Mouse (Mus musculus): ENCODE data around the gene Nsun7. TPM values are rescaled to one million over a fixed set of nuclear protein-coding genes. Genes with fewer than 3 reads are reported as not detected.

Nsun7 gene
- total RNA-seq, 2 experiments from 2014 or later: 0.07 to 0.17 TPM

GRCm38 (mm10) chr5:66271141-66271540, 11.4 kb downstream of the Nsun7 start:
- intact Hi-C loops (cut with DNase I): no loop called here
- DNase-seq: no peak

- DNase-seq: no peak
- intact Hi-C loops (cut with DNase I): no loop called here
Measured at GRCm38 (mm10) chr5:66274417-66274816, 14.7 kb downstream of the Nsun7 start.

- DNase-seq: no peak
- intact Hi-C loops (cut with DNase I): loop anchor here (1.0 kb wide), 1 partner anchor 90 kb away; no protein-coding TSS in a partner anchor
Measured at GRCm38 (mm10) chr5:66279650-66280049, 20.0 kb downstream of the Nsun7 start.

GRCm38 (mm10) chr5:66280742-66281141, 21.0 kb downstream of the Nsun7 start:
- intact Hi-C loops (cut with DNase I): loop anchor here (1.0 kb wide), 1 partner anchor 89 kb away; no protein-coding TSS in a partner anchor
- DNase-seq: no peak

- no peak for DNase-seq
- intact Hi-C loops (cut with DNase I): no loop called here
Measured at GRCm38 (mm10) chr5:66294106-66294625, 34.5 kb downstream of the Nsun7 start.

- intact Hi-C loops (cut with DNase I): no loop called here
- DNase-seq: no peak
Measured at GRCm38 (mm10) chr5:66294952-66295351, 35.3 kb downstream of the Nsun7 start.

- intact Hi-C loops (cut with DNase I): no loop called here
- DNase-seq: no peak
Measured at GRCm38 (mm10) chr5:66296116-66296515, 36.4 kb downstream of the Nsun7 start.

- DNase-seq: no peak
- intact Hi-C loops (cut with DNase I): no loop called here
Measured at GRCm38 (mm10) chr5:66298856-66299255, 39.2 kb downstream of the Nsun7 start.

- intact Hi-C loops (cut with DNase I): no loop called here
- no peak for DNase-seq
Measured at GRCm38 (mm10) chr5:66300576-66300975, 40.9 kb downstream of the Nsun7 start.

- DNase-seq: no peak
- intact Hi-C loops (cut with DNase I): no loop called here
Measured at GRCm38 (mm10) chr5:66302085-66302815, 42.6 kb downstream of the Nsun7 start.

GRCm38 (mm10) chr5:66302873-66303272, 43.2 kb downstream of the Nsun7 start:
- DNase-seq: no peak
- intact Hi-C loops (cut with DNase I): no loop called here

GRCm38 (mm10) chr5:66304300-66305067, 44.8 kb downstream of the Nsun7 start:
- no peak for DNase-seq
- intact Hi-C loops (cut with DNase I): no loop called here

- intact Hi-C loops (cut with DNase I): no loop called here
- no peak for DNase-seq
Measured at GRCm38 (mm10) chr5:66305511-66305910, 45.8 kb downstream of the Nsun7 start.

GRCm38 (mm10) chr5:66310328-66310727, 50.6 kb downstream of the Nsun7 start:
- intact Hi-C loops (cut with DNase I): no loop called here
- DNase-seq: no peak

GRCm38 (mm10) chr5:66310806-66311205, 51.1 kb downstream of the Nsun7 start:
- no peak for DNase-seq
- intact Hi-C loops (cut with DNase I): no loop called here

- DNase-seq: no peak
- intact Hi-C loops (cut with DNase I): loop anchor here (5.0 kb wide), 1 partner anchor 53 kb away; no protein-coding TSS in a partner anchor
Measured at GRCm38 (mm10) chr5:66315791-66316190, 56.1 kb downstream of the Nsun7 start.

GRCm38 (mm10) chr5:66319341-66319740, 59.6 kb downstream of the Nsun7 start:
- DNase-seq: peak; percentile 54 to 68
- intact Hi-C loops (cut with DNase I): loop anchor here (5.0 kb wide), 1 partner anchor 57 kb away; no protein-coding TSS in a partner anchor

GRCm38 (mm10) chr5:66319827-66320404, 60.2 kb downstream of the Nsun7 start:
- DNase-seq: no peak
- intact Hi-C loops (cut with DNase I): loop anchor here (5.0 kb wide), 1 partner anchor 58 kb away; no protein-coding TSS in a partner anchor

GRCm38 (mm10) chr5:66323131-66323530, 63.4 kb downstream of the Nsun7 start:
- intact Hi-C loops (cut with DNase I): no loop called here
- no peak for DNase-seq

- intact Hi-C loops (cut with DNase I): no loop called here
- peak; percentile 29 to 56 for DNase-seq
Measured at GRCm38 (mm10) chr5:66323603-66324002, 63.9 kb downstream of the Nsun7 start.

GRCm38 (mm10) chr5:66326395-66326794, 66.7 kb downstream of the Nsun7 start:
- DNase-seq: peak in 1 of 2 experiments; percentile 24
- intact Hi-C loops (cut with DNase I): no loop called here

Measured in heart, postnatal 14 days (tissue).